Mouse (Mus musculus) heart, embryonic 11.5 days (tissue): ENCODE measurements around the gene B3galt1. TPM values are rescaled to one million over a fixed set of nuclear protein-coding genes. Genes with fewer than 3 reads are reported as not detected.

Source experiments
- ATAC-seq: fragments of 200-750 bp; cut with Nextera tagmentation; replicated peaks from 2 replicates; pipeline ENCODE4 v1.8.0; 2017; ENCODE audit warnings: moderate library complexity; ENCODE audit not compliant: insufficient number of reproducible peaks, low FRiP score, low TSS enrichment
- H3K27ac ChIP-seq: fragments of 300-500 bp; sonication (generic); 2 replicates; pipeline ENCODE4 v1.5.1; 2014; ENCODE audit warnings: mild to moderate bottlenecking, low read depth, low read length
- H3K27me3 ChIP-seq: fragments of 300-500 bp; sonication (generic); 2 replicates; pipeline ENCODE4 v1.6.1; 2014; ENCODE audit warnings: mild to moderate bottlenecking, low read length, mixed read lengths; ENCODE audit not compliant: control insufficient read depth, insufficient read depth
- H3K36me3 ChIP-seq: fragments of 300-500 bp; sonication (generic); 2 replicates; pipeline ENCODE4 v1.6.1; 2014; ENCODE audit warnings: mild to moderate bottlenecking, low read length, moderate library complexity, mixed read lengths; ENCODE audit not compliant: control insufficient read depth, insufficient read depth
- H3K4me1 ChIP-seq: fragments of 300-500 bp; sonication (generic); 2 replicates; pipeline ENCODE4 v1.6.1; 2014; ENCODE audit warnings: low read length; ENCODE audit not compliant: control insufficient read depth, insufficient read depth
- H3K4me2 ChIP-seq: fragments of 300-500 bp; sonication (generic); 2 replicates; pipeline ENCODE4 v1.6.1; 2014; ENCODE audit warnings: mild to moderate bottlenecking, moderate library complexity
- H3K4me3 ChIP-seq: fragments of 300-500 bp; sonication (generic); 2 replicates; pipeline ENCODE4 v1.5.1; 2014; ENCODE audit warnings: low read depth, low read length
- H3K9ac ChIP-seq: fragments of 300-500 bp; sonication (generic); 2 replicates; pipeline ENCODE4 v1.6.1; 2014; ENCODE audit warnings: mild to moderate bottlenecking, low read depth, low read length, moderate library complexity
- H3K9me3 ChIP-seq: fragments of 300-500 bp; sonication (generic); replicated peaks from 2 replicates; pipeline ENCODE4 v1.6.1; 2016; ENCODE audit warnings: low read length; ENCODE audit not compliant: control insufficient read depth
- WGBS: fragments of 180-500 bp; shearing (Covaris S2); extraction: QIAGEN DNeasy Blood & Tissue Kit; methylation state at CpG from one replicate; pipeline ENCODE4 v1.1.7; 2014; ENCODE audit not compliant: insufficient replicate concordance; 5-methylcytosine and 5-hydroxymethylcytosine counted together
- polyA plus RNA-seq: library from polyadenylated mRNA; unstranded; fragments of >200 nt; fragmentation: Nextera tagmentation; extraction: Ambion mirVana; gene quantifications from 2 replicates; pipeline ENCODE4 v1.2.1, GENCODE M21; 2014

Gene B3galt1
- polyA plus RNA-seq, 1 experiment from 2014 or later: 4.8 TPM

- Histone ChIP-seq H3K4me1 (no peaks in the 10 kb centered on the region), H3K9me3 (no peaks in the 10 kb centered on the region), H3K36me3 (no peaks in the 10 kb centered on the region), H3K4me2 (no peak overlapping the region), H3K27me3 (no peaks in the 10 kb centered on the region), H3K4me3 (no peak overlapping the region), H3K9ac (no peak overlapping the region), H3K27ac (no peak overlapping the region)
- whole genome bisulfite sequencing: 75% methylated on average over 4 of the region's 4 CpGs
- ATAC-seq: no peak
Measured at GRCm38 (mm10) chr2:68011336-68011735, 445.7 kb downstream of the B3galt1 start.

GRCm38 (mm10) chr2:68020251-68020680, 454.6 kb downstream of the B3galt1 start:
- H3K4me3 ChIP-seq: no peak overlapping the region
- no peaks in the 10 kb centered on the region for H3K9me3 ChIP-seq
- H3K9ac ChIP-seq: no peak overlapping the region
- H3K27ac ChIP-seq: no peak overlapping the region
- WGBS: 80% methylated on average over 5 of the region's 5 CpGs
- H3K27me3 ChIP-seq: no peaks in the 10 kb centered on the region
- H3K4me2 ChIP-seq: no peak overlapping the region
- no peaks in the 10 kb centered on the region for H3K36me3 ChIP-seq
- no peak for ATAC-seq
- no peaks in the 10 kb centered on the region for H3K4me1 ChIP-seq

- Histone ChIP-seq H3K27ac (no peak overlapping the region), H3K4me2 (no peak overlapping the region), H3K9me3 (no peaks in the 10 kb centered on the region), H3K4me1 (no peaks in the 10 kb centered on the region), H3K36me3 (no peaks in the 10 kb centered on the region), H3K9ac (no peak overlapping the region), H3K27me3 (no peaks in the 10 kb centered on the region), H3K4me3 (no peak overlapping the region)
- WGBS: 82% methylated on average over 6 of the region's 6 CpGs
- no peak for ATAC-seq
Measured at GRCm38 (mm10) chr2:68021541-68022152, 456.0 kb downstream of the B3galt1 start.

GRCm38 (mm10) chr2:68028811-68029210, 463.1 kb downstream of the B3galt1 start:
- H3K27me3 ChIP-seq: no peaks in the 10 kb centered on the region
- no peak overlapping the region for H3K4me2 ChIP-seq
- no peak overlapping the region for H3K27ac ChIP-seq
- no peaks in the 10 kb centered on the region for H3K4me1 ChIP-seq
- H3K9ac ChIP-seq: no peak overlapping the region
- no peak for ATAC-seq
- no peaks in the 10 kb centered on the region for H3K36me3 ChIP-seq
- H3K9me3 ChIP-seq: no peaks in the 10 kb centered on the region
- no peak overlapping the region for H3K4me3 ChIP-seq
- 86% methylated on average over 2 of the region's 2 CpGs for WGBS

- ATAC-seq: no peak
- Histone ChIP-seq H3K4me2 (no peak overlapping the region), H3K9me3 (no peaks in the 10 kb centered on the region), H3K27ac (no peak overlapping the region), H3K9ac (no peak overlapping the region), H3K27me3 (no peaks in the 10 kb centered on the region), H3K36me3 (no peaks in the 10 kb centered on the region), H3K4me3 (no peak overlapping the region), H3K4me1 (no peaks in the 10 kb centered on the region)
- 78% methylated on average over 3 of the region's 3 CpGs for WGBS
Measured at GRCm38 (mm10) chr2:68034711-68035110, 469.0 kb downstream of the B3galt1 start.

GRCm38 (mm10) chr2:68040752-68041151, 475.1 kb downstream of the B3galt1 start:
- Histone ChIP-seq H3K4me1 (no peaks in the 10 kb centered on the region), H3K9ac (no peak overlapping the region), H3K4me3 (no peak overlapping the region), H3K36me3 (no peaks in the 10 kb centered on the region), H3K4me2 (no peak overlapping the region), H3K27me3 (no peaks in the 10 kb centered on the region), H3K27ac (no peak overlapping the region), H3K9me3 (no peaks in the 10 kb centered on the region)
- no peak for ATAC-seq
- WGBS: 80% methylated on average over 5 of the region's 5 CpGs

- no peaks in the 10 kb centered on the region for H3K9me3 ChIP-seq
- no peak overlapping the region for H3K4me2 ChIP-seq
- no peak overlapping the region for H3K9ac ChIP-seq
- H3K4me3 ChIP-seq: no peak overlapping the region
- 75% methylated on average over 6 of the region's 6 CpGs for WGBS
- no peaks in the 10 kb centered on the region for H3K27me3 ChIP-seq
- H3K4me1 ChIP-seq: no peaks in the 10 kb centered on the region
- H3K27ac ChIP-seq: no peak overlapping the region
- no peak for ATAC-seq
- no peaks in the 10 kb centered on the region for H3K36me3 ChIP-seq
Measured at GRCm38 (mm10) chr2:68052481-68052880, 486.8 kb downstream of the B3galt1 start.

GRCm38 (mm10) chr2:68053243-68053642, 487.6 kb downstream of the B3galt1 start:
- H3K4me3 ChIP-seq: no peak overlapping the region
- H3K27ac ChIP-seq: no peak overlapping the region
- H3K4me2 ChIP-seq: no peak overlapping the region
- no peaks in the 10 kb centered on the region for H3K36me3 ChIP-seq
- no peaks in the 10 kb centered on the region for H3K4me1 ChIP-seq
- H3K9ac ChIP-seq: no peak overlapping the region
- no peak for ATAC-seq
- H3K9me3 ChIP-seq: no peaks in the 10 kb centered on the region
- 67% methylated on average over 3 of the region's 3 CpGs for WGBS
- no peaks in the 10 kb centered on the region for H3K27me3 ChIP-seq

GRCm38 (mm10) chr2:68061341-68061740, 495.7 kb downstream of the B3galt1 start:
- no peaks in the 10 kb centered on the region for H3K9me3 ChIP-seq
- H3K4me2 ChIP-seq: no peak overlapping the region
- no peaks in the 10 kb centered on the region for H3K27me3 ChIP-seq
- WGBS: 81% methylated on average over 4 of the region's 4 CpGs
- H3K4me3 ChIP-seq: no peak overlapping the region
- H3K9ac ChIP-seq: no peak overlapping the region
- no peak overlapping the region for H3K27ac ChIP-seq
- H3K36me3 ChIP-seq: no peaks in the 10 kb centered on the region
- H3K4me1 ChIP-seq: no peaks in the 10 kb centered on the region
- ATAC-seq: no peak
